Mouse (Mus musculus) regulatory T cell (primary cell): ENCODE data around the gene She.

ENCODE experiments used
- in situ Hi-C: fragments of 300-600 bp; cut with MboI, MseI; formaldehyde crosslinking; loops from one replicate; pipeline ENCODE4 v1.15.1; 2025; ENCODE audit warnings: high pct_unique_total_duplicates

Gene She

GRCm38 (mm10) chr3:89814051-89814450, 17.1 kb upstream of the She start:
- in situ Hi-C loops, result no loop called here

GRCm38 (mm10) chr3:89817056-89817455, 14.1 kb upstream of the She start:
- in situ Hi-C loops, result no loop called here

- in situ Hi-C loops, result no loop called here
Observed at GRCm38 (mm10) chr3:89818605-89819004, 12.6 kb upstream of the She start.

GRCm38 (mm10) chr3:89819897-89820296, 11.3 kb upstream of the She start:
- in situ Hi-C loops, result no loop called here

- in situ Hi-C loops, result no loop called here
Observed at GRCm38 (mm10) chr3:89820311-89821095, 10.7 kb upstream of the She start.

- in situ Hi-C loops, result no loop called here
Observed at GRCm38 (mm10) chr3:89821096-89821513, 10.1 kb upstream of the She start.

GRCm38 (mm10) chr3:89821548-89822480, 9.4 kb upstream of the She start:
- in situ Hi-C loops, result no loop called here

GRCm38 (mm10) chr3:89823594-89823993, 7.6 kb upstream of the She start:
- in situ Hi-C loops, result no loop called here

GRCm38 (mm10) chr3:89826295-89826694, 4.9 kb upstream of the She start:
- in situ Hi-C loops, result no loop called here

GRCm38 (mm10) chr3:89835362-89835761, 4.2 kb downstream of the She start:
- in situ Hi-C loops, result no loop called here

- in situ Hi-C loops, result no loop called here
Observed at GRCm38 (mm10) chr3:89842258-89842657, 11.1 kb downstream of the She start.

- in situ Hi-C loops, result no loop called here
Observed at GRCm38 (mm10) chr3:89843148-89843547, 12.0 kb downstream of the She start.

- in situ Hi-C loops, result loop anchor here (5.0 kb wide), 1 partner anchor 39 kb away; no protein-coding TSS in a partner anchor
Observed at GRCm38 (mm10) chr3:89845814-89846213, 14.6 kb downstream of the She start.

GRCm38 (mm10) chr3:89847126-89847525, 16.0 kb downstream of the She start:
- in situ Hi-C loops, result loop anchor here (5.0 kb wide), 1 partner anchor 40 kb away; no protein-coding TSS in a partner anchor

GRCm38 (mm10) chr3:89847596-89847995, 16.4 kb downstream of the She start:
- in situ Hi-C loops, result loop anchor here (5.0 kb wide), 1 partner anchor 40 kb away; no protein-coding TSS in a partner anchor

GRCm38 (mm10) chr3:89848083-89848482, 16.9 kb downstream of the She start:
- in situ Hi-C loops, result loop anchor here (5.0 kb wide), 1 partner anchor 41 kb away; no protein-coding TSS in a partner anchor

GRCm38 (mm10) chr3:89853752-89854151, 22.6 kb downstream of the She start:
- in situ Hi-C loops, result loop anchor here (10.0 kb wide), 1 partner anchor 329 kb away; the partner anchor contains the start of gene Kcnn3

- in situ Hi-C loops, result loop anchor here (10.0 kb wide), 1 partner anchor 333 kb away; the partner anchor contains the start of gene Kcnn3
Observed at GRCm38 (mm10) chr3:89857353-89857752, 26.2 kb downstream of the She start.

- in situ Hi-C loops, result loop anchor here (10.0 kb wide), 1 partner anchor 333 kb away; the partner anchor contains the start of gene Kcnn3
Observed at GRCm38 (mm10) chr3:89858123-89858522, 27.0 kb downstream of the She start.

GRCm38 (mm10) chr3:89858888-89859287, 27.7 kb downstream of the She start:
- in situ Hi-C loops, result loop anchor here (10.0 kb wide), 1 partner anchor 334 kb away; the partner anchor contains the start of gene Kcnn3

- in situ Hi-C loops, result loop anchor here (5.0 to 10.0 kb wide), 2 partner anchors 83 to 335 kb away; partner anchors contain the start of gene Kcnn3
Observed at GRCm38 (mm10) chr3:89859936-89860335, 28.8 kb downstream of the She start.

GRCm38 (mm10) chr3:89860343-89860742, 29.2 kb downstream of the She start:
- in situ Hi-C loops, result loop anchor here (5.0 kb wide), 1 partner anchor 83 kb away; no protein-coding TSS in a partner anchor
